Mouse (Mus musculus) neutrophil, adult 59 days (primary cell): ENCODE data around the gene Ccdc78. TPM values are rescaled to one million over a fixed set of nuclear protein-coding genes. Genes with fewer than 3 reads are reported as not detected.

Experiments
- total RNA-seq, 2 experiments: library from RNA; stranded (reverse); gene quantifications; 1 replicate in 1 of 2; 2 replicates in 1 of 2; pipeline ENCODE4 v1.2.4; 2023

The Ccdc78 gene
- not detected for total RNA-seq

GRCm38 (mm10) chr17:25786280-25786679, at the start of gene Ccdc78:
Ccdc78 (plus strand) TSS chr17:25786580.

GRCm38 (mm10) chr17:25754241-25754640, 32.1 kb upstream of the Ccdc78 start, which contains the start of gene Msln:
Msln (minus strand) TSS chr17:25754378.

GRCm38 (mm10) chr17:25773549-25774120, 12.7 kb upstream of the Ccdc78 start, which contains the start of gene Narfl:
Narfl (plus strand) TSS chr17:25773776.

GRCm38 (mm10) chr17:25785281-25785745, 1.1 kb upstream of the Ccdc78 start, which contains the start of gene Haghl:
Haghl (minus strand) TSS chr17:25785673.

DNA sequence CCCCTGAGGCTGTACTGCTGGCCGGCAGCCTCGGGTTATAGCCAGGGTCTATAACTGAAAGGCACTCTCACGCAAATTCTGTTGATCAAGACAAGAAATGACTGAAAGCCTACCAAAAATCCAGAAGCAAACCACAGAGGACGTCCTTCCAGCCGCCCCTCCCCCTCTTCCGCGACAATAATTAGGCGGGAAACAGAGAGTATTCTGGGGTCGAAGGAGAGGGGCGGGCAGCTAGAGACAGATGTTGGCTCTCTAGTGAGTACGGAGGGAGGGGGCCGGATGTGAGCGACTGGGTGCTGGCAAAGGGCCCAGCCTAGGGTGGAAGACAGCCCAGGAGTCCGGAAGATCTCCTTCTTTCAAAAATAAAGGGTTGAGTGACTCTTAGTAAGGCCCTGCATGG, 6.2 kb downstream of the Ccdc78 start, which contains the start of gene Fam173a:
Gene Fam173a, minus strand, starts transcription at position 287 of the 400 bp plus-strand sequence.

DNA sequence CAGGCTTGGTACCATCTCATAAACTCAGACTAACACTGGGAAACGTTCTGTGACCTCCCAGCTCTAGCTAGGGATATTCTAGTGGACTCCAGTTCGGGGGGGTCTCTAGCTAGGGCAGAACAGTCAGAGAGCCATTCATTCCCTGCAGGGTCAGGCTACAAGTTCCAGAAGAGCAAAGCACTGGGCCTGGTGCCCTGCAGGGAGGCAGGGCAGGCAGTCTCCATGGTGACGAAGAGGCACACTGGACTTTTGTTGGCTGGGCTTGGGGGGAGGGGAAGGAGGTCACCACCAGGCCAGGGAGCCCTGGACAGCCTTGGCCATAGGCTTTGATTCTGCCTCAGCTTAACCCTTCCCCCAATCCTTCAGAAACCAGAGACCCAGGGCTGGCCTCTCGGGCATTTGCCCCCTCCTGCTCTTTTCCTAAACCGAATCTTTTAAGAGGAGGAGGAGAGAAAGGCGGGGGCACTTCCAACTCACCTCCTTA, 9.3 kb downstream of the Ccdc78 start, which contains the start of gene AC134908.4:
Gene AC134908.4, minus strand, starts transcription at position 51 of the 484 bp plus-strand sequence.

GRCm38 (mm10) chr17:25796951-25797369, 10.6 kb downstream of the Ccdc78 start, which contains the start of gene Metrn:
Metrn (minus strand) TSS chr17:25797136.

DNA sequence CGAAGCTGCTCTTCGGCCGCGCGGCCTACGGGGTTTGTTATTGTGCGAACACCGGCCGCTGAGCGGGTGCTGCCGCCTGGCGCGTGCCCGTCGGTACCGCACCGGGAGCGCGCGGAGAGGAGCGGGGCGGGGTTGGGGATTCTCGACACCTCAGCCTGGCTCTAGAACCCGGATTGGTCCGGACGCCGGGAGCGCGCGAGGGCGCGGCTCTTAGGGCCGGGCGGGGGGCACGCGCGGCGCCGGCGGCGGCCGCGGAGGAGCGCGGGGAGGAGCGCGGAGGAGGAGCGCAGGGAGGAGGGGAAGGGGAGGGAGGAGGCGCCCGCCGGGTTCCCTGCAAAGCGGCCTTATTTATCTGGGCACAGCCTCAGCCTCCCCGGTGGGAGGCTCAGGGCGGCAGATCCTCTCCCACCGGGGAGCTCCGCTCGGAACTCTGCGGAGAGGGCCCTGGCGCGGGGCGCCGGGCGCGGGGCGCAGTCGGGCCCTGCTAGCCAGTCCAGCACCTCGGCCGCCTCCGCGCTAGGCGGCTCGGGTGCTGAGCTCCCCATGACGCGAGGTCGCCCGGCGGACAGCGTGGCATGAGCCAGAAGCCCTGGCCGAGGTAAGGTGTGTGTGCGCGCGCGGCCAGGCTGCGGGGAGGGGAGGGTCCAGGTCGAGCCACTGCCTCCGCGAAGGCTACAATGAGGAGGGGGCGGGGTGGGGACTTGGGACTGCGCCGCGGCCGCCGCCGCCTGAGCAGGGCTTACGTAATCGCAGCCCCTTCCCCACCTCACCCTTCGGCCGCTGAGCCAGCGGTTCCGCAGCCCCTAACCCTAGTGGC, 22.6 kb downstream of the Ccdc78 start, which contains the start of gene Fbxl16:
Gene Fbxl16, plus strand, starts transcription at position 297 of the 817 bp plus-strand sequence.

DNA sequence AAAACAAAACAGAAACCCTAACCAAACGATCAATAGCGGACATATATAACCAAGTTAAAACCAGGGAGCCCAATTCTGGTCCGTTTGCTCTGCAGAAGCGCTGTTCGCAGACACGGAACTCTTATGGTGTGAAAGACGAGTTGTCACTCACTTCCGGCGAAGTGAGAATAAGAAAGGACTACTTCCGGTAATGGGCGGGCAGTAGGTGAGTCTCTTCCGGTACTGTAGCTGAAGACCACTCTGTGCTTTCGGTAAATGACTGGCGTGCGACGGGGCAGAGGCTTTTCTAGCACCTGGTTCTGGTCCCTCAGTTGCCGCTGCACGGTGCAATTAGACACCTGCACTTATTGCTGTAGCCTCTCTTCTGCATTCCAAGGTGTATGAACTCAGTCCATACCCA, 37.1 kb downstream of the Ccdc78 start, which contains the start of gene Wdr24:
Gene Wdr24, plus strand, starts transcription at position 176 of the 400 bp plus-strand sequence.

GRCm38 (mm10) chr17:25828712-25829557, 42.6 kb downstream of the Ccdc78 start, which contains the start of gene Jmjd8:
Jmjd8 (plus strand) TSS chr17:25828867.

DNA sequence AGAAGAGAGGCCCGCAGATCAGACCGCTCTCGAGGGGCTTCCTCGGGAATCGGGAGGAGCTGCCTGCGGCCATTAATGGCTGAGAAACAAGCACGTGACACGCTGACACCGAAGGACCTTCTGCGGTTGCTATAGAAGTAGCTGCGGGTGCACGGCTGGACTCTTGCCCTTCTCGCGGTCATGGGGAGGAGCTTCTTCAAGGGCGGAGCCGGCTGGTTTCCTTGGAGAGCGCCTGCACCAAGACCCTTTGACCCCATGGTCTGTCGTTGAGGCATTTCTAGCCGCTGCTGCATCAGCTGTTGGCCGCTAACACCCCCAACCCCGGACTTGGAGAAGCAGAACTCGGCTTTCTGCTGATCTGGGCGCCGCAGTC, 46.9 kb downstream of the Ccdc78 start, which contains the start of gene Stub1:
Gene Stub1, minus strand, starts transcription at position 114 of the 373 bp plus-strand sequence.

DNA sequence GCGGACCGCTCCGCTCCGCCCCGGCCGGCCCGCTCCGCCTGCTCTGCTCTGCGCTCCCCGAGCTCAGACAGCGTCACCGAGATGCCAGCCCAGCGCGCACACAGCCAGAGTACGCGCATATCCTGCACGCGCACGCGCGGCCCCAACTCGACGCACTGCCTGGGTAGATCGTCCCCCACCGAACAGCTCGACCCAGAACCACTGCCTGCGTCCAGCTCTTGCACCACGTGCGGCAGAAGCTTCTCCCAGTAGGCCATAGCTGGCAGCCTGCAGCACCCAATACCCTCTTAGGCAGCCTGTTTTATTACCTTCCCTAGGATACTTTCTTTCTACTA, 50.7 kb downstream of the Ccdc78 start, which contains the start of gene Rhbdl1:
Gene Rhbdl1, minus strand, starts transcription at position 220 of the 335 bp plus-strand sequence.

Other genes starting within 250 kb of the Ccdc78 start
- not detected for gene Sox8, start 215.9 kb upstream of the Ccdc78 start, total RNA-seq
- 10 to 100 TPM; 11.9 to 15.9 TPM for gene Lmf1, start 207.5 kb upstream of the Ccdc78 start, total RNA-seq
- not detected for gene Gng13, start 69.4 kb upstream of the Ccdc78 start, total RNA-seq
- gene Chtf18, start 59.2 kb upstream of the Ccdc78 start, total RNA-seq: 10 to 100 TPM; 17.5 to 23.6 TPM
- 1 to 10 TPM; 6.1 to 6.7 TPM for gene Rpusd1, start 58.9 kb upstream of the Ccdc78 start, total RNA-seq
- gene Mslnl, start 50.5 kb upstream of the Ccdc78 start, total RNA-seq: under 1 TPM in 1 of 2 experiments, not detected in 1; 0.13 TPM
- gene Msln, start 32.2 kb upstream of the Ccdc78 start, total RNA-seq: not detected
- gene Narfl, start 12.8 kb upstream of the Ccdc78 start, total RNA-seq: 10 to 100 TPM; 25.5 to 25.9 TPM
- 10 to 100 TPM; 13.5 to 17.7 TPM for gene Haghl, start 907 bp upstream of the Ccdc78 start, total RNA-seq
- 10 to 100 TPM; 32.0 to 35.0 TPM for gene Fam173a, start 6.3 kb downstream of the Ccdc78 start, total RNA-seq
- gene AC134908.4, start 9.1 kb downstream of the Ccdc78 start, total RNA-seq: not detected
- gene Metrn, start 10.6 kb downstream of the Ccdc78 start, total RNA-seq: 10 to 100 TPM; 14.4 to 17.6 TPM
- gene Fbxl16, start 22.5 kb downstream of the Ccdc78 start, total RNA-seq: not detected
- 10 to 100 TPM; 12.5 to 13.4 TPM for gene Wdr24, start 37.0 kb downstream of the Ccdc78 start, total RNA-seq
- gene Jmjd8, start 42.3 kb downstream of the Ccdc78 start, total RNA-seq: 10 to 100 TPM; 10.6 to 14.6 TPM
- 10 to 100 TPM; 43.4 to 51.8 TPM for gene Stub1, start 46.8 kb downstream of the Ccdc78 start, total RNA-seq
- 1 to 10 TPM; 1.2 to 2.7 TPM for gene Rhbdl1, start 50.7 kb downstream of the Ccdc78 start, total RNA-seq
- 1 to 10 TPM; 1.3 to 1.8 TPM for gene Gm20683, start 55.2 kb downstream of the Ccdc78 start, total RNA-seq
- gene Rhot2, start 58.3 kb downstream of the Ccdc78 start, total RNA-seq: 10 to 100 TPM; 26.9 to 30.9 TPM
- gene Wdr90, start 74.9 kb downstream of the Ccdc78 start, total RNA-seq: 10 to 100 TPM; 20.0 to 21.9 TPM
- gene Mcrip2, start 82.2 kb downstream of the Ccdc78 start, total RNA-seq: 1 to 10 TPM; 3.5 to 4.6 TPM
- gene Mettl26, start 88.5 kb downstream of the Ccdc78 start, total RNA-seq: 10 to 100 TPM; 10.1 to 10.6 TPM
- 1 to 10 TPM; 3.2 to 4.9 TPM for gene Wfikkn1, start 94.3 kb downstream of the Ccdc78 start, total RNA-seq
- 10 to 100 TPM; 16.9 to 19.1 TPM for gene Rab40c, start 133.1 kb downstream of the Ccdc78 start, total RNA-seq
- 10 to 100 TPM; 45.9 to 71.2 TPM for gene Pigq, start 158.4 kb downstream of the Ccdc78 start, total RNA-seq
- gene Nhlrc4, start 158.4 kb downstream of the Ccdc78 start, total RNA-seq: under 1 TPM in 1 of 2 experiments, not detected in 1; 0.22 TPM
- gene A930017K11Rik, start 166.0 kb downstream of the Ccdc78 start, total RNA-seq: not detected
- gene Capn15, start 199.2 kb downstream of the Ccdc78 start, total RNA-seq: 10 to 100 TPM; 13.5 to 19.1 TPM